Mouse (Mus musculus) hindlimb bud, embryonic 11.5 days (tissue): ENCODE measurements around the gene Nlgn3.

Source experiments
- DNase-seq: peaks from one replicate; pipeline ENCODE4 v3.0.0-alpha.2; 2012; ENCODE audit warnings: low read depth, low spot score; ENCODE audit errors: extremely low spot score

Nlgn3 gene

GRCm38 (mm10) chrX:101370573-101370972 lies 71.6 kb downstream of the Nlgn3 start:
- no peak for DNase-seq

- no peak for DNase-seq
Observed at GRCm38 (mm10) chrX:101372946-101373345, 74.0 kb downstream of the Nlgn3 start.
